Mouse (Mus musculus) adrenal gland, adult 18-20 months (tissue): ENCODE measurements around the gene Trim44. TPM values are rescaled to one million over a fixed set of nuclear protein-coding genes. Genes with fewer than 3 reads are reported as not detected.

ENCODE experiments used
- DNase-seq, 2 experiments: peaks; one replicate each; pipeline ENCODE4 v3.0.0; 2021 to 2022; ENCODE audit warnings: low spot score in 2 of 2
- total RNA-seq, 2 experiments: library from RNA; stranded (reverse); gene quantifications; 1 replicate in 1 of 2; 2 replicates in 1 of 2; pipeline ENCODE4 v1.2.3; 2021

Gene Trim44
- total RNA-seq, 2 experiments from 2014 or later, result 65.3 to 66.3 TPM

DNA sequence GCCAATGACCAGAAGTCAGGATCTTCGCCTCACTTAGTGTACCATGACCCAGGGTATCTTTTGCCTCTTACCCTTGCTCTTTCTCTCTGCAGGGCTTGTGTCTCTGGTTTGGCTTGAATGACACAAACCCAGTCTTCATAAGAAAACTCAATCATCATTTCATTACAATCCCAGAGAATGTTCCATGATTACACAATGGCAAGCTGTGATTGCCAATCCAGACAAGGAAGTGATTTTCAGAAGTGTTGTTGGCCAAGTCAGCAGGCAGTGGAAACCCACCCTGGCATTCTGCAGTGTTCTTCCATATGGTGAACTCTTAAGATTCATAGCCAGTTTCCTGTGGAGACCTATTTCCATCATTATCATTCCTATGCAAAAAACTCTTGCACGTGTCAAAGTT lies 116.1 kb downstream of the Trim44 start:
- no peak for DNase-seq

DNA sequence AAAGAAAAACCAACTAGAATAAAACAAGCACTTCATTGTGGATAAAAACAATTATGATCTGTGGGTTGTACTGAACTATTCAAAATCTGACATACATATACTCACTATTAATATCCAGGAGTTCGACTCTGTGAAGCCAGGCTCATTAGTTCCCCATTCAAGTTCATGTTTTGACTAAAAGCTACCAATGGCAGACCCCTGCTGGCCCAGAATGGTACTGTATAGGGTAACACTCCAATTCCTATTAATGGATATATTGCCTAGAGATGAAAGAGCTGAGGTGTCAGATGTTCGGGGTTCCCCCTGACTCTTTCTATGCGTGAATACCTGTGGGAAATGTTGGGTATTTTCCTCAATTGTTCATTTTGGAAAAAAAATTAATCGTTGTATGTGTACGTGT lies 117.6 kb downstream of the Trim44 start:
- peak; percentile 26 to 46 for DNase-seq

DNA sequence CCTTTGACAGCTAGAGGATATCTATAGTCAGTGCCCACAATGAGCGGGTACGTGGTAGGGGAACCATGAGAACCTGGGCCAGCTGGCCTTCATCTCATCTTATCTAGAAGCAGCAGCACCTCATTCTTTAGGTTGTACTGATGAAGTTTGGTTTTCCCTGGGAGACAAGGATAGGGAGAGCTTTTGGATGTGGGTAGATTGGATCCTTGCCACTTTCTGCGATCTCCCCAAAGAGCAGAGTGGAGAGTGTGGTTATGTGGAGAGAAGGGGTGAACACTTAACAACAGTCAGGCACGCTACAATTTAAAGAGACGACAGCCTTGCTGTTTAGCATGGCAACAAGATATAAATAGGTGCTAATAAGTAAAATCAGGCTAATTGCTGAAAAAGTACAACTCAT lies 119.0 kb downstream of the Trim44 start:
- no peak for DNase-seq

DNA sequence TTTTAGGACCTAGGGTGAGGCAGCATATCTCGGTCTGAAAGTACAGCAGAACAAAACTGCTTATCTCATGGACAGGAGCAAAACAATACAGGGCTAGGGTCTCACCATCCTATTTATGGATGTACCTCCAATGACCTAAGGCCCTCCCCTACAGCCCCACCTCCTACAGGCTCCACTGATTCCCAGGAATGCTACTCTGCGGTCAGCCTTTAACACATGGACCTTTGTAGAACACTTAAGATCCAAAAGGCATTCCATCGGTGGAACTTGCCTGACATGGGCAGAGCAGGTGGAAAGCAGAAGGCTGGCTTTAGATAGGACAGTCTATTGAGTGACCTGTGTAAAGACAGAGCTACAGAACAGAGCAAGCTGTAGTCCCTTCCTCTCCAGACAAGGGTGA lies 120.3 kb downstream of the Trim44 start:
- DNase-seq, result no peak

DNA sequence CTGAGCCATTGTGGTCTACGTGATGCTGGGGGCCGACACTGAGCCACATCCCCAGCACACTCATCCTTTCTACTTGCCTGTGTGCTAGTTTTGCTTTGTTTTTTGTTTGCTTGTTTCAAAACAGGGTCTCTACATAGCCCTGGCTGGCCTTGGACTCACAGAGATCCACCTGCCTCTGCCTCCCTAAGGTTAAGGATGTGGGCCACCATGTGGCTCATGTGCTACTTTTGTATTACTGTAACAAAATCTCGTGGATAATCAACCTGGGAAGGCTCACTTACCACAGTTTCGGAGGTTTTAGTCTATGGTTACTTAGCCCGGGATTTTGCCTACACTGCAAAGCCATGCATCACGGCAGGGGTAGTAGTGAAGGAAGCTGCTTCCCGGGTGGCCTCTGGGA lies 125.5 kb downstream of the Trim44 start:
- no peak for DNase-seq

DNA sequence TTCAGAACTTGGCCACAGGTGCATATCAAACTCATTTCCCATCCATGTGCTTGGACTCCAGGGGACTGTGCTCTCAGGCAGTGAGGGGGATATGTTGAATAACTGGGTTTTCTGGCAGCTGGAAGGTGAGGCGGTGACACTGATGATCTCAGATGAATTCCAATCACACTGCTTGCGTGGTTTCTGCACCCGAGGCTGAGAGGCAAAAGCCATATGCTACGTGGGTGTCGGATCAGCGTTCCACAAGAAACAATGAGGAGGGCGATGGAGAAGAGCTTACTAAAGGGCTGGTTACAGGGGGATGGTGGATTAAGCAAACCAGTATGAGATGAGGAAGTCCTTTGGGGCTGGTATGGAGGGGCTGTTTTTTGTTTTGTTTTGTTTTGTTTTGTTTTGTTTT lies 127.8 kb downstream of the Trim44 start:
- DNase-seq, result no peak

DNA sequence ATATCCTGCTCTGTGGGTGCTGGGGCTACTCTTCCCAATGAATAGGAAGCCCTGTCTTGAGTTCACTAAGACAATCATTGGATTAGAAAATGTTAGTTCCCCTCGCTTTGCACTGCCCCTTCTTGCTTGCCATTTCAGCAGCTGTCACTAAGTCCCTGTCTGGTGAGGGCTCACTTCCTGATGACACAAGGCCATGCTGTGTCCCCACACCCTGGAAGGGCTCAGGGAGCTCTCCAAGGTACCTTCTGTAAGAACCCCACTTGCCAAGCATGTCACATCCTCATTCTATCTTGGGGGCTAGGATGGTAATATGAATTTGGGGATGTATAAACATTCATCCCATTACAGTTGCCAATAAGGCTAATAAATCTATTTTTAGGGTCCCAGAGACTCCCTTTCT lies 129.7 kb downstream of the Trim44 start:
- no peak for DNase-seq

DNA sequence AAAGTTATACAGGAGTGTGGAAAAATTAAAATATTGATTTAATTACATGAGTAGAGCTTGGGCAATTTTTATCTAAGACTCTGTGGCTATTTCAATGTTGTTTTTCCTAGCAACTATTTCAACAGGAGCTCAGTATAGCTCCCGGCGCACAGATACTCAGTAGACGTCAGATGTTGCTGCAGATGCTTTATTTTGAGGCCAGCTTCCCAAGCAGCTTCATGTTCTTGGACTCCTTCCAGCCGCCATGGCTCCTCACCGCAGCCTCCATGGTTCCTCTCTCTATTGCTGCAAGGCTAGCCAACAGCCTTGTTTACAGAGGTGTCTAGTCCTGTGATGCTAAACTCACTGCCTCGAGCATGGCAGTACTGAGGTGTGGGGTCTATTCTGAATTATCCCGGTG lies 134.3 kb downstream of the Trim44 start:
- no peak for DNase-seq

DNA sequence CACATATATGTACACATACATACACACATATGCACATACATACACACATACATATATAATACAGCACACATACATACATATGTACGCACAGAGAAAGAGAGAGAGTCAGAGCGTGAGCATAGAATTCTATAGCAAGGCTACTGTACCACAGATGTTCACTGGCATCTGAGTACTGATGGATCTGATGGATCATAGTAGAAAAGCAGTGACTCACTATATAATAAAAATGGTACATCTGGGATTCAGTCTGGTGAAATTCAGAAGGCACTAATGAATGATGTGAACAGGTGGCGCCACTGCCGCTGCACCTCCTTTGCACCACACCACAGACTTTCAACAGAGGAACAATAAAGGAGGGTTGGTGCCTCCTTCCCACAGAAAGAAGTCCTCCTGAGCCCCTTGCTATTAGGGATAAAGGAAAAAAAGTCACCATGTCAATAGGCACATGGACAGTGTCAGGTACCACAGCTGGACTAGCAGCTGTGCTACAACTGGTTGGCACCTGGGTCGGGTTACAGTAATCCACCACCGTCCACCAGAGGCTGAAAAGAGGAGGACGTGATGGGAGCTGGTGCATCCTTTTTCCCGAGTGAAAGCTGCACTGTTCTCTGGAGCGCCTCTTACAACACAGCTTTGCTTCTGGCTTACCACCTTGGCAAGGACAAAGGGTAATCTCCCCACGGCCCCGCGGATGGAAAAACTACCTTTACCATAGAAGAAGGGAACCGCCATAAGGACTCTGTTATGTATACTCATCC lies 139.9 kb downstream of the Trim44 start:
- DNase-seq, result no peak

DNA sequence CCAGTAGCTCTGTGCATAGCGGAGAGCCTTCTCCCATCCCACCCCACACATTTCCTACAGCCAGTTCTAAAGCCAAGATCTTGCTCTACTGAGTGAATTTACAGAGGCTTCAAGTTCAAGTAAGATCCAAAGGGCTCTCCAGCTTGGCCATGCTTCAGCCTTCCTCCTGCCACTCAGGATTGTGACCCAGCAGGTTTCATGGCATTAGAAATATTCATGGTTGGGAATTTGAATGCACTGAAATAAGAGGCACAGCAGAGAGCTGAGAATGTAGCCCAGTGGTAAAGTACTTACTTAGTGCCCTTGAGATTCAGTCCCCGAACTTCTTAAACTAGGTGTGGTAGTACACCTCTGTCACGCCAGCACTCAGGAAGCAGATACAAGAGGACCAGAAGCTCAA lies 140.7 kb downstream of the Trim44 start:
- DNase-seq, result no peak

DNA sequence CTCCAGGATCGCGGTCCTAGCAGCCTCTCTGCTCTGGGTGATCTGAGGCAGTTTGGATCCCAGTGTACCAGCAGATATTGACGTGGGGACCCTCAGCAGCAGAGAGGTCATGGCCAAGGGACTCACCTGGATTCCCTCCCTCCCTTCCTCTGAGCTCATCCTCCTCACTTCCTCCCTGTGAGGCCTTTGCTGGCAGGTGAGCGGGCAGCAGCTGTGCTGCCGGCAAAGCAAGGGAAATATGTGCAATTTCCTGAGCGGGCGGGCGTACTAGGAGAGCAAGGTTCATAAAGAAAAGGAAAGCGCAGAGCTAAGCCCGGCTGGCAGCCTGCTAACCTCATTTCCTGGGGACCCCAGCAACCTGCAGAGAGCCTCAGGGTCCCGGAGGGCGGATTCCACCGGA lies 148.5 kb downstream of the Trim44 start:
- DNase-seq, result no peak

DNA sequence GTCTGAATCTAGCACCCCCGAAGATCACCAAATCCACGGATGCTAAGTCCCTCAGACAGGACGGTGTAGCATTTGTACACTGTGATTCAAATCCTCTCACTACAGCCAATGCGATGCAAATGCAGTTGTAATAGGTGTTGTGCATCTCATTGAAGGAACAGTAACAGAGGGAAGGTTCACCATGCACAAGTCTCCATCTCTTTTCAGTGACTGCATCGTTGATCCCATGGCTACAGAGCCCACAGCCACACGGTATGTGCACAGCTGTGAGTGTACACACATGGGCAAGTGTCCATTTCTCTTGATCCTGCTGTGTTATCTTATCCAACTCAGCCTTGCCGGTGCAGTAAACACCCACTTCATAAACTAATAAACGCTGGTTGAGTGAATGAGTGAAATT lies 148.9 kb downstream of the Trim44 start:
- no peak for DNase-seq

DNA sequence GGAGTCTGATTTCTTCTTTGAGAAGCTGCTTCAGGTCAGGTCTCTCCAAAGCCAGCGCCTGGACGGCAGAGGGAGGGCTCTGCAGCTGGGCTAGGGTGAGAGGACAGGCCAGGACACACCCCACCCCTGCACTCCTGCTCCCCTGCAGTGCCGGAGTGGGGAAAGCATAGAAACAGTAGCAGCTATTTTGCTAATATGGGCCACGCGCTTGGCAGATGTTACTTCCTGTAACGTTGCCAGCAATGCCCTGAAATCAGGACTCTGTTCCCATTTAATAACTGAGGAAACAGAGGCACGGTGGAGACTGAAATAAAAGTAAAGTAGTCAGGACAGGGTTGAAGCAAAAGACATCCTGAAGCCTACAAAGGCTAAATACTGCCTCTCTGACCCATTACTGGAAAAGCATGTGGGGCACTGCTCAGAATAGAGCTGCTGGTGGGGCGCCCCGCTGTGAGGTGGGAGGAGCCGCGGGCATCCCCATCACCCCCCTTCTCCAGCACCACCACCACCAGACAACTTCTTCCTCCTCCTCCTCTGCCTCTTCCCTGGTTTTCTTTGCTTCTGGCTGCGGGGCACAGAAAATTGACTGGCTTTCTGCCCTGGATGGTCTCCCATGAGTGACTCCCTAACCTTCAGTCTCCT lies 149.5 kb downstream of the Trim44 start:
- DNase-seq, result no peak

DNA sequence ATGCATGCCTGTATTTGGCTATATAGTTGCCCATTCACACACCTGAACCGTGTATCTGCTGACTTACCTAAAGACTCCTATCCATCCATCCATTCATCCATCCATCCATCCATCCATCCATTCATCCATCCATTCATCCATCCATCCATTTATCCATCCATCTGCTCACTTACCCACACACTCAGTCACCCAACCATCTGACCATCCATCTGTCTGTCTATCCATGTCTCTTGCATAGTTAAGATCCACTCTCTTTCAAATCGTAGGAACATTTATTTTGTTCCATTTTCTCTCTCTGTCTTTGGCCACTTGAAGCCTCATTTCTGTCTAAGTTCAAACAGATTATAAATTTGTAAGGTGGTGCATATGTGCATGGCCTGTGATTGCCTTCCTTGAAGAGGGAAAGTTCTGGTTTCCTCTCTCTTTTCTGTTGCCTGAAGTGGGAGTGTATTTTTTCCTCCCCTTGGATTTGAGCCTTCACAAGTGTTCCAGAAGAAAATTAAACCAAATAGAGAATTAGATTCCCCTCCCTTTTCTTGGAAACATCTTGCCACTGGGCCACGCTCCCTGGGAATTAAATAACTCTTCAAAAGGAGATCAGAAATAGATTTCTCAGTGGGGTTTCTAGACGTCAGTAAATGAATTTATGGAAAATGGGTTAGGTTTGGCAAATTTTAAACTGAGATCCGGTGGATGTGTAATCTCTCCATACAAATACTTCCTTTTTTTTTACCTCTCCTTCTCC lies 150.9 kb downstream of the Trim44 start:
- DNase-seq, result no peak

DNA sequence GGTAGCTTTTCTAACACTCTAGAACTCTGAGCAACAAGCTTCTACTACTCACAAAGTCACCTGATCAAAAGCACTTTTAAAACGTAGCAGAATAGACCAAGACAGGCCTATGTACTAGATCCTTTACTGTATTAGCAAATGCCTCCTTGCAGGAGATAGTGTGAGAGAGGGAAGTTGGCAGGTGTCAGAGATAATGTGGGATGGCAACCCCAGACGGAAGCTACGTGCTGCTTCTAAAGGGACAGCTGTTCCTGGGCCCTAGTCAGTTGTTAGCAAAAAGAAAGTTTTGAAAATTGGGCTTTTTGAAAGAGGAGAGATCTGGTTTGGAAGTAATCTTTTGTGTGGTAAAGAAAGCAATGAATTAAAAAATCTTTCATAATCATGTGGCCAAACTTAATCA lies 151.5 kb downstream of the Trim44 start:
- DNase-seq, result no peak

DNA sequence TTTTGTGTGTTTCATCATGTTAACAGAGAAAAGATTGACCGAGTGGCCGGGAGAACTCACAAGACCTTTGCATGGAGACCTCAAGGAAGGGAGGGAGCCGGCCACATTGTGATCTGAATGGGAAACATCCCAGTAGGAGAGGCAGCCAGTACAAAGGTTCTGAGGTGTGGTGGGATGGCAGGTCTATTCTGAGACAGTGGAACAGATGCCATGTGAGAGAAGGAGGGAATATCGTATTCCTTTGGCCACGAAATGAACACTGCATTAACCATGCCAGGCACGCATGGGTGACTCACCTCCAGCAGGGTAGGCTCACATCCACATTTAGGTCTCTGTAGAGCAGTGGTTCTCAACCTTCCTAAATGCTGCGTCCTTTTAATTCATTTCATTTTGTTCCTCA lies 154.4 kb downstream of the Trim44 start:
- no peak for DNase-seq

DNA sequence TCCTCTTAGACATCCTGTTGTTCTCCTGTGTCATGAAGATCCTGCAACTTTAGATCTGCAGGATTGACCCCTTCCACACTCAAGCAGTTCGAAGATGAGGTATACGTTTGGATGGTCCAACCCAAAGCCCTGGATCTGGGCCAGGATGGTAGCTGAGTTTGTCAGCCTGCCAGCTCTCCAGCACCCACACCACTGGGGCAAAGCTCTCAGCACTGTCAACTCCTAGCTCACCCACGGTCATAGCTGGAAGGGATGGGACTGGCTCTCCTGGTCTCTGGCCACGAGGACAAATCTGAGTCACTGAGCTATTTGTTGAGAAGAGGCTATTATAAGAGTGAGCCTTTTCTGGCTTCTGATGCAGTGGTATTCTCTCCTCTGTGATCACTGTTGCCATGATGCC lies 155.0 kb downstream of the Trim44 start:
- DNase-seq, result peak in 1 of 2 experiments; percentile 15

Other genes starting within 250 kb of the Trim44 start
- gene Ldlrad3, start 221.4 kb downstream of the Trim44 start, total RNA-seq, result 1 to 10 TPM; 6.9 to 7.5 TPM
- under 1 TPM; 0.63 to 0.70 TPM for gene Fjx1, start 44.7 kb upstream of the Trim44 start, total RNA-seq
- gene Pamr1, start 142.2 kb upstream of the Trim44 start, total RNA-seq, result 1 to 10 TPM; 1.5 to 3.8 TPM